Mouse (Mus musculus) gastrocnemius, postnatal 10 days (tissue): ENCODE data around the gene Tspan3. TPM values are rescaled to one million over a fixed set of nuclear protein-coding genes. Genes with fewer than 3 reads are reported as not detected.
A peak's percentile ranks its signal among the peaks of the same experiment; 100 is the strongest.

Experiments
- DNase-seq: peaks from one replicate; pipeline ENCODE4 v3.0.0; 2021; ENCODE audit warnings: mixed read lengths
- long read RNA-seq, 2 experiments: library from polyadenylated mRNA; stranded (forward); transcript quantifications; one replicate each; pipeline ENCODE4 v2.0.0; 2021
- total RNA-seq, 2 experiments: library from RNA; stranded (reverse); gene quantifications; 2 replicates each; pipeline ENCODE4 v1.2.3; 2021

Tspan3 gene
- 100 to 1,000 TPM; 158 to 160 TPM for total RNA-seq
- long read RNA-seq, experiment 1, transcript Tspan3-201 (7 exons, 1,716 nt): major isoform, 402 of 426 reads
- long read RNA-seq, experiment 1, partial matches to known transcripts: 5 of 426 reads
- long read RNA-seq, experiment 1, other reads (novel, unspliced or antisense): 19 of 426 reads
- long read RNA-seq, experiment 2, transcript Tspan3-201 (7 exons, 1,716 nt): major isoform, 382 of 400 reads
- long read RNA-seq, experiment 2, partial matches to known transcripts: 4 of 400 reads
- long read RNA-seq, experiment 2, other reads (novel, unspliced or antisense): 14 of 400 reads

DNA sequence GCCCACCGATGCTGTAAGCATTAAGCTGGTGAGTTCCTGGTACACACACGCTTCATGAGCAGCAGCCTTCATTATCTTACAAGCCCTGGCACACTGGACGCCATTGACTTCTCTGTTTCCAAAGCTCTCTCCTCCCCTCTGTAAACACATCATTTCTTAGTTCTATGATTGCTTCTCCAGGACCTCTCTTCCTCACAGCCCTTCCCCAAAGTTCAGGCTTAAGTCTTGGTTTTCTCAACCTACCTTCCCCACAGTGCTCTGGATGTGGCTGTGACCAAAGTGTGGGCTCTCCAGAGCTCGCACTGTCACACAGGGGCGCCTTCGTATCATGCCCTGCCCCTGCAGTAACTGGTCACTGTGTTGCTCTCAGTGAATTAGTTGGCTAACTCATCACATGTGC lies at the start of gene Tspan3:
Gene Tspan3, minus strand, starts transcription at position 101 of the 400 bp plus-strand sequence.
- no peak for DNase-seq

DNA sequence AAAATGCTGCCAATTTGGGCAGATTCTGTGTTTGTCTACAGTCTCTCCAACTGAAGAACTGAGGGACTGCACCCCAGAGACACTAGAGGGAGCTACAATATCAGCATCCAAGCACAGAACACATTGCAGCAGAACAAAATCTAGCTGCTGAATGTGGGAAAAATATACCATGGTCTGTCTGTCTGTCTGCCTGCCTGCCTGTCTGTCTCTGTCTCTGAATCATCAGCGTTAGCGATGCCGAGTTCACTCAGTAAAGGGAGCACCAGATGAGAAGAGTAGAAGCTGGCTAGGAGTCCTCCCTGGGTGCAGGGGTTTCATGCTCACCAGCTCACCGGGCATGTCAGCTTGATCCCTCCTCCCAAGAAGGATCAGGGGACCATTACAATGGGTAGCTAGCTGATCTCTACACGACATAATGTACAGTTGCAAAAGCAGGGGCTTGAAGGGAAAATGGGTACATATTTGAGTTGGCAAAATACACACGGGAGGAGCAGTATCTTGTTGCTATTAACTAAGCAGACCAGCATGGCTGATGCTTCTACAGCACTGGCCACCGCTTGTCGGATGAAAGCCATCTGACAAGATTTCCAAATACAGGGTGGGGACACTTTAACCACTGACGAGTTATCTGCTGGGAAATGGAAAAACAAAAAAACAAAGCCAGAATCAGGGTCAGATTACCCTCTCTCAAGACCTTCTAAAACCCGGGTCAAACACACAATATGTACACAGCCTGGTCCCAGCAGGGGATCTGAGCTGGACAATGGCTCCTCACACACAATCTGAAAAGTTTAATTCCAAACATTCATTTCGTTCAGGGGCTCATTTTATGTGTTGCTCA lies 48.4 kb upstream of the Tspan3 start:
- DNase-seq: no peak

DNA sequence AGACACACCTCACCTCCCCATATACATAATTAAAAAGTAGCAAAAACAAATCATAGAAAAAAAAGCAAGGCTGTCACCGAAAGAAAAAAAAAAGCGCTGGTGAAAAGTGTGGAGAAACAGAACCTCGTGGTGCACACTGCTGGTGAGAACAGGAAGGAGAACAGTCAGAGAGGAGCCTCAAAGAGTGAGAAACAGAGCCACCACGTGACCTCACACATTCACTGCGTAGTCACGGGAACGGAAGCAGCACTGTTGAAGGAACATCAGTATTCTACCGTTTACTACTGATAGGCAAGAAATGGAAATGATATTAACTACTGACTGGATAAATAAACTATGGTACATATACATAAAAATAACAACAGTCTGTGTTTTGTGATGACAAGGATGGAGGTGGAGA lies 43.5 kb upstream of the Tspan3 start:
- no peak for DNase-seq

- no peak for DNase-seq
Observed at GRCm38 (mm10) chr9:56207516-56207915, 42.2 kb upstream of the Tspan3 start.

GRCm38 (mm10) chr9:56207083-56207482 lies 41.8 kb upstream of the Tspan3 start:
- no peak for DNase-seq

GRCm38 (mm10) chr9:56205336-56205735 lies 40.1 kb upstream of the Tspan3 start:
- no peak for DNase-seq

- DNase-seq: no peak
Observed at GRCm38 (mm10) chr9:56204316-56204715, 39.0 kb upstream of the Tspan3 start.

- peak; percentile 89 for DNase-seq
Observed at GRCm38 (mm10) chr9:56200645-56201314, 35.5 kb upstream of the Tspan3 start.

DNA sequence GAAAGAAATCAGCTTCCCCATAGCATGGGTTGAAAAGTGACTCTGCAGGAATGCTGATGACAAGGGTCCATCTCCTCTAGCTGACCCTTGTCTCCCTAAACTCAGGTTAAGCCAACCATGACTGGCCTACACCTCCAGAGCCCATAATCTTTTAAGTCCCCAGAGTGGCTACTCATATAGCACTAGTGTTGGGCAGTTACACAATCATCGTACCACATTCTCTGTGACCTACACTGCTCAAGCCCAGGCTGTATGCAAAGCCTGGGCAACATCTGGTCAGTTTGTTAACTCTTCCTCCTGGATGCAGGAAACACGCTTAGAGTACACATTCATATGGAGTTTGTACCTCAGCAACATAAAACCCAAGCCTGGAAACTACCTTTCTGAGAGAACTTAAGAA lies 34.9 kb upstream of the Tspan3 start:
- no peak for DNase-seq

DNA sequence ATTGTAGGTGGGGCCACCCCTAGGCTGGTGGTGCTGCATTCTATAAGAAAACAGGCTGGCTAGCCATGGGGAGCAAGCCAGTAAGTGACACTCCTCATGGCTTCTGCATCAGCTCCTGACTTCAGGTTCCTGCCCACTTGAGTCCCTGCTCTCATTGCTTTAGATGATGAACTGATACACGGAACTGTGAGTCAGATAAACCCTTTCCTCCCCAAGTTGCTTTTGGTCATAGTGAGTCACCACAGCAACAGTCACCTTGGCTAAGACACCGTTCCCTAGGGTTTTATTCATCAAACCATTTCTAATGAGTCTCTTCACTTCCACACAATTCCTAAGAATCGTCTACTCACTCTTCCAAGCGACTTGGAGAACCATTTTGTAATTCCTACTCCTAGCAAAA lies 31.6 kb upstream of the Tspan3 start:
- no peak for DNase-seq

- DNase-seq: no peak
Observed at GRCm38 (mm10) chr9:56195193-56195592, 29.9 kb upstream of the Tspan3 start.

DNA sequence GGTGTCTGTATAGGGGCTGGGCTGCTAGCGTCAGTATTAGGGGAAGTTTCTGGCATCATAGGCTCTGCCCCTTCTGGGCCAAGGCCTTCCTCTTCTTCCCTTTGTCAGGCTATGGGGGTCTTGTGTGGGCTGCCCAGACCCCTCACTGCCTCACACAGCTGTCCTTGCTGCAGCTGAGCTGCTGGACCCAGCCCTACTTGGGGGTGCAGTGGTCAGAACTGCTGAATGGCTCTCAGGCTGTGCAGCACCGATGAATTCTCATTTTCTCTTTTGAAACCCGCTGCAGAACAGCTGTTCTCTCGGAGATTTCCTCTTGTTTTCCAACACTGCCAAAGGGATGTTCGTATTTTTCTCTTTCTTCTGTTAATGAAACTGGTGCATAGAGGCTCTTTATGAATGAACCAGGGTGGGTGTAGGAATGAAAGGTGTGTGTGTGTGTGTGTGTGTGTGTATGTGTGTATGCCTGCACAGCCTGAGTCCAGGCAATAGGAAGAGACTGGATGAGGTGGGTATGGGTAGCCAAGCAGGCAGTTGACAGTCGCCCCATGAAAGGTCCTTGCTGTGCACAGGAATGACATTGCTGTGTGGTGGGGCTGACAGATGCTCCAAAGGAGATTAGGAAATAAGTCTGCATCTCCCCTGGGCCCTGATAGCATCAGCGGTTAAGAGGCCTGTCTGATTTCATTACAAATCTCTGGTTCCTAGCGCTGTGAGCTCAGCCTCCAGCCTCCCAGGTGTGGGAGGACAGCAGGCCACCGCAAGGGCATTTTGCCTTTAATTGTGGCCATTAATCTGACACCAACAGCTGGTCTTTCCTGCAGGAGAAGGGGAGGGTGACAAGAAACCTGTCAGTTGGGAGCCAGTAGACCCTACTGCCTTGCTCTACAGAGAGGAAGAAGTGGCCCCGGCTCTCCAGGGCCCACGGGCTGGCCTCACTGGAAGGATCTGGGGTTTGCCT lies 26.5 kb upstream of the Tspan3 start:
- DNase-seq: no peak

GRCm38 (mm10) chr9:56180118-56180781 lies 15.0 kb upstream of the Tspan3 start:
- no peak for DNase-seq

DNA sequence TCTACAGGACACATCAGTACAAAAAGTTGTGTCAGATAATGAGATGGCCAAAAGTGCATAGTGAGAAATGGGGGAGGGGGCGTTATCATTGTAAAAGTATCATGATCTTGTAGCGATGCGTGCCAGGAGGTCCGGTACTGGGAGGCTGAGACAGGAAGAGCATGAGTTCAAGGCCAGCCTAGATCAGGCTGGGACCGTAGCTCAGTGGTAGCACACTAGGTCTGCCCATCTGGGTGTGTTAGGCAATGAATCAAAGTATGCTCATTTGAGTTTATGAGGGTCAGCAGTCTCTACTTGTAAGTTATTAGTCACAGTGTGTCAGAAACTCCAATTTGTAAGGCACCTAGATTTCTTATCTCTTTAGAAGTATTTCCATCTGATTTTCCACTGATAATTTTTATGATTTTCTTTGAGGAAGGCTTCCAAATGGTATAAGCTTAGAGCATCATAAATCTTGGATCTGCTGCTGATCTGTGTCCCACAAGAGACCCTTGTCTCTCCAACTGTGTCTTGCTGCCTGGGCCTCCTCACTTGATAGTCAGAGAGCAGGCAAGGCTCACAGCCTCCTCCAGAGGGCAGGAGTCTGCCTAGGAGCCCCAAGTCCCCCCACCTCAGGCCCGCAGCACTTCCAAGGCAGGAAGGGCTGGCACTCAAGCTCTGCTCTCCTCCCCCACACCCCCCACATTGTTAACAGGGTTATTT lies 14.3 kb upstream of the Tspan3 start:
- DNase-seq: no peak

DNA sequence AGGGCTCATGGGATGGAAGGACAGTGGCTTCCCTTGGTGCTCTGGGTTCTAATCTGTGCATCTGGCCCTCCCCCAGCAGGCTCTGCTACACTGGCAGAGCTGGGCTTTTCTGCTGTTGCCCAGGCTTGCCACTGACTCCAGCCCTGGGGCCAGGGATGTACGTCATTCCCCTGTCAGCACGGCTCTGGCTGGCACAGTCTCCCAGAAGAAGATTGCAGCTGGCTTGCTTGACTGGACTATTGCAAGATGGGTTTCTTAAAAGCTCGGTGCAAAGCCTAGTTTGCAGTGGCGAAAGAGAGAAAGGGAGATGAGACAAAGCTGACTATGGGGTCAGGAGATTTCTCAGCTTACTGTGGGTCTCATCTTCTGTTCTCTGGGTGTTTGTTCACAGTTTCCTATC lies 12.1 kb upstream of the Tspan3 start:
- no peak for DNase-seq

DNA sequence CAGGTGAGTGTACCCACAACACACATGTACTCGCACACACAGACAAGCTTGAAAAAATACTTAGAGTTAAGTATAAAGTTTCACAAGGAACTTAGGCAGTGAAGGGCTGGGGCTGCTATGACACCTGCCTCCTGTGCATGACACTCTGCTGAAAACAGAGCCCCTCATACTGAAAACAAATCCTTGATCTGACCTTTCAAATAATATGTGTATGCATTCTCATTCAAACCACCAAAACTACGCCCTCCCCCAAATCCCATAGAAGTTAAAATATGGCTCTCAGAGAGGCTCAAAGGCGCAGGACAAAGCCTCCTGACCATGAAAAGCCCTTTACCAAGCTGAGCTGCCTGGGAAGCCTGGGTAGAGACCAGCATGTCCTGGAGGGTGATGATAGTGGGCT lies 10.0 kb upstream of the Tspan3 start:
- no peak for DNase-seq

- no peak for DNase-seq
Observed at GRCm38 (mm10) chr9:56167690-56168089, 2.4 kb upstream of the Tspan3 start.

DNA sequence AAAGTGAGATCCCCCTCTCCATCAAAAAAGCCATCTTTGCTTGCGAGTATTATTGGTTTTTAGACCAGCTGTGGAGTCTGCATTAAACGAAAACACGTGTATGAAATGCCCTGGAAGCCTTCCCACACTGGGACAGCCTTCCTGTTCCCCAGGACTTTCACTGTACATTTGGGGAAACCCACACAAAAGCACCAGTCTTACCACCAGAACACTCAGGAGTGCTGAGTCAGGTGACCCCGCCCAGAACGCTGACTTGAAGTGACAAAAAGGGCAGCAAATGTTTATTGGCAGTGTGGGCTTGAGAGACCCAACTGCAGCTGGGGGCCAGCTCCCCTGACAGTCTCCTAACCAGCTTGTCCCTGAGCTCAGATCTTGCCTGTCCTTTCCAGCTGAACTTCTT lies 884 bp upstream of the Tspan3 start:
- no peak for DNase-seq

DNA sequence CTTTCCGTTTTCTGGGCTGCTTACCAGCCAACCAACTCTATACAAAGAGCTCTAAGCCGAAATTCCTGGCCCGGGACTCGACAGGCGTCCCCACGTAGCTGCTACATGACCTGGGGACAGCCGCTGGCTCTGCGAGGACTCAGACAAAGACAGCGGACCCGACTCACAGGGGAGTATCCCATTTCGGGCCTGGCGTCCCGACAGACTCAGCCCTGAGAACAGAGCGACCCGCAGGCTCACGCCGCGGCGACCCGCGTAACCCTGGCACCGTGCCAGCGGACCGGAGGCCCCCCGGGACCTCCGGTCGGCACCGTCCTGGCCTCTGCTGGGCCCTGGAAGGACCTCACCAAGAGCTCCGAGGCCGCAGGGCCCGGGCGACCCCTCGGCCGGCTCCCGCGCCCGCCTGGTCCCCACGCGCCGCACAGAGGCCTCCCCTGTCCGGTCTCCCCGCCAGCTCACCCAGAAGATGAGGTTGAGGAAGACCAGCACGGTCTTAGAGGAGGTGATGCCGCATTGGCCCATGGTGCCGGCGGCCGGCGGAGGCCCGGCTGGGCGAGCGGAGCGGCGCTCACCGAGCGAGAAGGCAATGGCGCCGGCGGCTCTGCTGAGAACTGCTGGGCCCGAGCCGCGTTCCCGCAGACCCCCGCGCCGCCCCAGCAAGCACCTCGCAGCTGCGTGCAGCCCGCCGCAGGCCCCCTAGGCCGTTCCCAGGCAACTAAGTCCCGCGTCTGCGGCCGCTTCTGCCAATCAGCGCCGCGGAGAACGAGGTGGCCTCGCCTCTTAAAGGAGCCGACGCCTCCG lies 4.7 kb downstream of the Tspan3 start:
- DNase-seq: peak; percentile 90

GRCm38 (mm10) chr9:56159456-56159855 lies 5.8 kb downstream of the Tspan3 start:
- no peak for DNase-seq
